Comparison of ENCODE assay signal across 14 mouse cellular contexts in genomic region chr13:75726569-75727373, GRCm38 (mm10). TPM values are rescaled to one million over a fixed set of nuclear protein-coding genes. Genes with fewer than 3 reads are reported as not detected.
DNase-seq lines count a peak whose midpoint lies in the region; ATAC-seq and TF ChIP-seq lines count a peak whose summit lies in the region.
"Had no signal": no experiment of that assay in that cellular context is flagged by ENCODE, and none has a peak within 500 bp of the region (broad histone marks: within the 10 kb centered on the region; RNA-seq: fewer than 3 reads in every experiment).

No protein-coding gene starts in this region.

- H3K9me3 ChIP-seq in forebrain, embryonic 13.5 days (replicated peaks): no peaks in the 10 kb centered on the region
- no peaks in the 10 kb centered on the region for H3K9me3 ChIP-seq in liver, embryonic 14.5 days (ENCODE audit: control insufficient read depth, low read length)
- H3K9me3 ChIP-seq: G1E; midbrain, embryonic 10.5 days had no signal

- H3K27ac ChIP-seq in forebrain, embryonic 13.5 days: no peak overlapping the region
- peak overlapping the region; percentile 45 for H3K27ac ChIP-seq in liver, embryonic 14.5 days
- H3K27ac ChIP-seq in thymus, adult 2 months (ENCODE audit: control insufficient read depth, insufficient read depth, low read length): no peak overlapping the region
- H3K27ac ChIP-seq: midbrain, embryonic 10.5 days had no signal

- no peaks in the 10 kb centered on the region for H3K27me3 ChIP-seq in forebrain, embryonic 13.5 days
- no peaks in the 10 kb centered on the region for H3K27me3 ChIP-seq in liver, embryonic 14.5 days (ENCODE audit: control insufficient read depth, insufficient read depth, low read length)
- H3K27me3 ChIP-seq in thymus, adult 2 months (ENCODE audit: control insufficient read depth, insufficient read depth, low read length): no peaks in the 10 kb centered on the region

- peak; percentile 64 for ATAC-seq in frontal cortex, adult (ENCODE audit: low TSS enrichment)
- peak; percentile 78; the same call in 1 of the 2 replicates for ATAC-seq in forebrain, embryonic 13.5 days
- ATAC-seq in liver, embryonic 14.5 days (ENCODE audit: insufficient read depth): no peak

- H3K4me2 ChIP-seq in forebrain, embryonic 13.5 days: no peak overlapping the region
- H3K4me2 ChIP-seq in liver, embryonic 14.5 days (ENCODE audit: low read depth): peak overlapping the region; percentile 28; the same call in 1 of the 2 replicates
- H3K4me2 ChIP-seq: lung, embryonic 14.5 days had no signal

- DNase-seq in frontal cortex, postnatal 14 days (ENCODE audit: low spot score in 2 of 2): no peak
- DNase-seq in layer of hippocampus, adult 11-12 months (ENCODE audit: low spot score): peak; percentile 18
- DNase-seq in layer of hippocampus, adult 8-10 months (ENCODE audit: low spot score in 2 of 2): no peak
- DNase-seq in liver, embryonic 14.5 days (ENCODE audit: low read depth in 3 of 3, low spot score in 3 of 3): no peak
- no peak for DNase-seq in adrenal gland, postnatal 10 days
- DNase-seq in thymus, adult 2 months: no peak
- DNase-seq: cerebellum, postnatal 14 days; heart, postnatal 14 days; lung, embryonic 14.5 days had no signal

- H3K36me3 ChIP-seq in forebrain, embryonic 13.5 days (ENCODE audit: poor library complexity, severe bottlenecking): no peaks in the 10 kb centered on the region
- peaks cover 33% of the 10 kb centered on the region for H3K36me3 ChIP-seq in liver, embryonic 14.5 days (replicated peaks; ENCODE audit: control insufficient read depth, insufficient read depth, low read depth)
- H3K36me3 ChIP-seq in thymus, adult 2 months (ENCODE audit: control insufficient read depth, insufficient read depth, low read length): no peaks in the 10 kb centered on the region
- H3K36me3 ChIP-seq: midbrain, embryonic 10.5 days had no signal

- H3K4me1 ChIP-seq in forebrain, embryonic 13.5 days: peaks cover 7% of the 10 kb centered on the region; the same call in 1 of the 2 replicates
- peaks cover 55 to 60% of the 10 kb centered on the region in 2 experiments for H3K4me1 ChIP-seq in liver, embryonic 14.5 days (replicated peaks; ENCODE audit: control insufficient read depth in 2 of 2, insufficient read depth in 2 of 2, low read length in 1 of 2)
- no peaks in the 10 kb centered on the region for H3K4me1 ChIP-seq in thymus, adult 2 months (replicated peaks; ENCODE audit: control insufficient read depth, insufficient read depth, low read length)
- H3K4me1 ChIP-seq: midbrain, embryonic 10.5 days had no signal

- H3K9ac ChIP-seq in forebrain, embryonic 13.5 days: no peak overlapping the region
- H3K9ac ChIP-seq in liver, embryonic 14.5 days (replicated peaks): peak overlapping the region; percentile 45
- H3K9ac ChIP-seq: lung, embryonic 14.5 days had no signal

- TF ChIP-seq CTCF in liver, embryonic 14.5 days (IDR thresholded peaks at IDR 0.05; ENCODE audit: low read depth): no peak
- TF ChIP-seq CTCF in thymus, adult 2 months (IDR thresholded peaks at IDR 0.05; ENCODE audit: borderline replicate concordance, control insufficient read depth, extremely low read depth, insufficient read depth, low read length, poor library complexity): no peak

- TF ChIP-seq POLR2A in thymus, adult 2 months (IDR thresholded peaks at IDR 0.05; ENCODE audit: control insufficient read depth, extremely low read depth, insufficient read depth, low read length, poor library complexity): no peak

- no peak overlapping the region for H3K4me3 ChIP-seq in forebrain, embryonic 13.5 days
- no peak overlapping the region for H3K4me3 ChIP-seq in liver, embryonic 14.5 days (ENCODE audit: insufficient read depth in 1 of 2, low read depth in 2 of 2, low read length in 2 of 2)
- no peak overlapping the region for H3K4me3 ChIP-seq in thymus, adult 2 months (ENCODE audit: control insufficient read depth, insufficient read depth, low read length)
- H3K4me3 ChIP-seq: erythroblast, embryonic 14.5 days; midbrain, embryonic 10.5 days had no signal

- no peak for TF ChIP-seq EP300 in liver, embryonic 14.5 days (IDR thresholded peaks at IDR 0.05; ENCODE audit: low read depth)

- 54% methylated on average over 4 of the region's 4 CpGs for WGBS in forebrain, embryonic 13.5 days
- 77% methylated on average over 4 of the region's 4 CpGs for WGBS in liver, embryonic 14.5 days (ENCODE audit: insufficient replicate concordance)
- 91% methylated on average over 4 of the region's 4 CpGs for WGBS in thymus, adult 2 months

RNA-seq across cellular contexts. Expression of gene Ell2, which starts 20.2 kb away (rescaled TPM):
- total RNA-seq in layer of hippocampus, adult 8-10 months (2022): 10 to 100 TPM; 28.0 to 33.6 (median 31.8) TPM
- 1.5 and 2.0 TPM in 2 replicates for polyA plus RNA-seq in forebrain, embryonic 13.5 days (2015; fragmentation: Nextera tagmentation; extraction: Ambion mirVana)
- 20.2 and 30.5 TPM in 2 replicates for polyA plus RNA-seq in liver, embryonic 14.5 days (2012; rRNA removed)
- 41.2 and 44.0 TPM in 2 replicates for polyA plus RNA-seq in liver, embryonic 14.5 days (2014; fragmentation: Nextera tagmentation; extraction: Ambion mirVana)
- total RNA-seq in adrenal gland, postnatal 10 days (2021): 10 to 100 TPM; 26.6 to 59.7 TPM
- 2.0 and 2.2 TPM in 2 replicates for polyA plus RNA-seq in thymus, adult 2 months (2012; rRNA removed)
